Mouse (Mus musculus) activated CD4-positive, CD25-positive, alpha-beta regulatory T cell, adult 4 months (primary cell): ENCODE results near the gene Nadsyn1. TPM values are rescaled to one million over a fixed set of nuclear protein-coding genes. Genes with fewer than 3 reads are reported as not detected.
A peak's percentile ranks its signal among the peaks of the same experiment; 100 is the strongest.

Experiments
- ATAC-seq: one replicate; pipeline ENCODE4 v1.8.0; 2017
- polyA plus RNA-seq, 2 experiments: library from polyadenylated mRNA; unstranded; fragments of 100-300 nt; shearing (Covaris generic); gene quantifications; one replicate each; pipeline ENCODE4 v1.2.1; 2017

Nadsyn1 gene
- 10 to 100 TPM; 13.7 to 16.0 TPM for polyA plus RNA-seq

DNA sequence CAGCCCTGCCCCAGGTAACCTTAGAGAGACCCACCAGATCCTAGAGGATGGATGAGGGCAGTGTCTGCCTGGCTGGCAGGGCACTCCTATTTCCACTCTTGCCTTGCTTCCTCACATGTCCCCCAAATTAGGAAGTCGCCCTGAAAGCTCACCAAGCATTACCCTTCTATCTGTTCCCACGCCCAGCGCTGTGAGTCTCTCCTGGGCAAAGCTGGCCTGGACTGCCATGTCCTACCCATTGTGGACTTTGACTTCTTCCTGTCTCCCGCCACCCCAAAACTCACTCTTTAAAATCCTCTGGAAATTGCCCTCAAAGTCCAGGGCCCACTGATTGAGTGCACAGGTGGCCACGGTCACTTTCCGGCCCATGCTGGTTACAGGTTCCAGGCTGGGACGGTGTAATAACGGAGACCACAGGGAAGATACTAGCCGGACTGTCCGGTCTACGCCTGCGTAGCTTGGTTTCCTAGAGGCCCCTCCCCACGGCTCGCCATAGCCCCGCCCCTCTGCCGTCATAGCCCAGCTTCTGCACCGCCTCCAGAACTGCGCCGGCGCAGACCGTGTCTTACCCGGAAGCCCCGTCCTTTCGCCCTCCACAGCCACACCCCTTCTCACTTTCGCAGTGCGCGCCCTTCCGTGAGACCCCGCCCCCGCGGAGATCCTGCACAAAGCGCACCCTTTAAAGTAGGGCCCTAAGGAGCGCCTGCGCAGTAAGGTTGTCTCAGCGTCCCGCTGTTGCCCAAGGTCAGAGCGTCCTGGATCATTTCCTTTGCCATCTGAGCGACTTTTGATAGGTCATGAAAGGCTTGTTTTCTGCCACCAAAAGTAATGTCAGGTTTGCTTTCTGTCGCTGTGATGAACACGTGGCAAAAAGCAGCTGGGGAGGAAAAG lies at the start of gene Nadsyn1, which contains the start of gene Dhcr7:
Gene Nadsyn1, minus strand, starts transcription at position 475 of the 891 bp plus-strand sequence.
Gene Dhcr7, plus strand, starts transcription at position 771 of the 891 bp plus-strand sequence.
- peak; percentile 99 for ATAC-seq

DNA sequence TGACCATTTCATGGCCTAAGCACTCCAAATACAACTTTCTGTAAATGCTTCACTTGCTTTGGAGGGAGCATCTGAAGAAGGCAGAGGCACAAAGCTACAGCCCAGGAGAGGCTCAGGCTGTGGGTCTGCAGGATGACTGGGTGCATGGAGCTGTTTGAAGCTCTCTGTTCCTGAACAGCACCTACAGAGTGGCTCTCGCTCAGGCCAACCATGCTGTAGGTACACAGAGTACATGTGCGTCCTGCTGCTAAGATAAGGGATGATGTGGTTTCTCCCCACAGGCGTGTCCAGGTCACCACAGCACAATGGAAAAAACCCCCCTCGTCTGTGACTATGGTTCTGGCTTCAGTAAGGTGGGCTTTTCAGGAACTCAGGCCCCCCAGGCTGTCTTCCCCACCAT lies 46.2 kb upstream of the Nadsyn1 start:
- ATAC-seq, result no peak

DNA sequence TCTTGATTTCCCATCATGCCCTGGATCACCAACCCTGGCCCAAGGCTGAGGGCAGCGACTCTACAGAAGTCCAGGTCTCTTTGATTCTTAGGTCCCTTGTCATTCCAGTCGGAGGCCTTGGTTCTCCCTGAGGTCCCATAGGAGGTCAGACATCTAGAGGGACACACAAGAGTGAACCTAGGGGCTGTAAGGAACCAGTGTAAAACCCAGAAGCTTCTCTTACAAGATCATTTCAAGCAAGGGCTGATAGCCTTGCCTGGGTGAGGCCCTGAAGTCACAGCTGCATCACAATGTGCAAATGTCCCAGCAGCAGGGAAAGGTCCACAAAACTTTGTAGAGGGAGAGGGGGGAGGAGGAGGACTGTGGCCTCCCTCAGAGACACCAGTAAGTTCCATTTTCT lies 43.9 kb upstream of the Nadsyn1 start, which contains the start of gene Gm498:
Gene Gm498, plus strand, starts transcription at position 301 of the 400 bp plus-strand sequence.
- ATAC-seq, result no peak

DNA sequence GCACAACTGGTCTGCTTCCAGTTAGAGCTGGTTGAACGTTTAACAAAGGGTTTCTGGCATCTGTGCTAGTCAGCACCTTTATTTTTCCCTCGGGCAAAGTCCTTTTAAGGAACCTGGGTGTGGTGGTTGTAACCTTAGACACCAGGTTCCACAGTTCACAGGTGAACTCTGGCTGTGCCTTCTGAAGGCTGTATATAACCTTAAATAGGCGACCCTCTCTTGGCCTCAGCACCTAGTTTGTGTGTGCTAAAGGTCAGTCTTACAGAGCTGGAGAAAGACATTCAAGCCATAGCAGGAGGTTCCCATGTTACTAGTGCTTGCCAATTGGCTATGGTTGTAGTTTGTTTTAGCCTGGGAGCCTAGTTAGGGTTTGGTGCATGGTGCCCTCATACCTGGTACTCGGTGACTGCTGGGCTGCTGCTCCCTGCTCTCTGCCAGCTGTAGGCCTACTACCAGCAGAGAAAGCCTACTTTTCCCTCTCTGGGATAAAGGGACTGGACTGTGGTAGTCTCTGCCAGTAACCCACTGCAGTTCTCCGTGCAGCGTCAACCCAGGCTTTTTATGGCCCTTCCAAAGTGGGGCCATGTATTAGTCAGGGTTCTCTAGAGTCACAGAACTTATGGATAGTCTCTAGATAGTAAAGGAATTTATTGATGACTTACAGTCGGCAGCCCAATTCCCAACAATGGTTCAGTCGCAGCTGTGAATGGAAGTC lies 26.3 kb upstream of the Nadsyn1 start:
- no peak for ATAC-seq

DNA sequence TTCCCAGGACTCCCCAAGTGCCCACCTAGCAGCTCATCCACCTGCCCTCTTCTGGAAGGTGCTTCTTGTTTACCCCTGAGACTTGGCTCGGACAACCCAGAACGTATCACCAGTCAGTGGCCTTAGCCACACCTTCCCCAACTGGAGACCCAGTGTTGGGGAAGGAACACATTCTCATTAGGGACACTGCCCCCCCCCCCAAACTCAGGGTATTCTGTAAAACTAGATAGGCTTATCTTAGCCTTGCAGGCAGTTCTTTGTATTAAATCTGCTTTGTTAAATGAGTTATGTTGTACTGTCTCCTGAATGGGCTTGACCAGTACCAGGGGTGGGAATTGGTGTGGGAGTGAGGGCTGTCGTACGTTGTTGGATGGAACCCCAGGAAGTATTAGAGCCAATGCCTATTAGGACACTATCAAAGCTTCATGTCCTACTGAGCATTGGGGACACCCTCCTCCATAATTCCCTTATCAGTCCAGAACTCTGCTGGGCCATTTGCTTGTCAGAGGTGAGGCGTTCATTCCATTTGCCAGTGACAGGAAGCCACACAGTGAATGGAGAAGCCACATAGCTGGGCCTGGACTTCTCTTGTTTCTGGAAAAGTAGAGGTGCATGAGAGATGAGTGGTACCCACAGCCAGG lies 25.6 kb upstream of the Nadsyn1 start:
- no peak for ATAC-seq

DNA sequence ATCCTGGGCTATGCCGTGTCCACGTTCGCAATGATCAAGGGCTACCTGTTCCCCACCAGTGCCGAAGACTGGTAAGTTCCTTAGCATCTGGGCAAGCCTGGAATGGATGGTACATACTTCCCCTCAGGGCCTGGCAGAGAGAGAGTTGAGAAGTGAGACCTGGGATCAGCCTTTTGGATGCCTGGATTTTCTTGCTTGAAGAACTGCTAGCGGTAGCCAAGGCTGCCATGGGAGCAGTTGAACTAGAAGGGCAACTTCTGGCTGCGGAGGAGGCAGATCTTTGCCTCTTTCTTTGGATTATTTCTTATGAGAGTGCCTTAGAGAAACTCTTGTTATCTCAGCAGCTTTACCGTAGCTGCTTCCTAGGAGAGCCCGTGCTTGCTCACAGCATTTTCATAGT lies 18.7 kb upstream of the Nadsyn1 start:
- ATAC-seq, result no peak

DNA sequence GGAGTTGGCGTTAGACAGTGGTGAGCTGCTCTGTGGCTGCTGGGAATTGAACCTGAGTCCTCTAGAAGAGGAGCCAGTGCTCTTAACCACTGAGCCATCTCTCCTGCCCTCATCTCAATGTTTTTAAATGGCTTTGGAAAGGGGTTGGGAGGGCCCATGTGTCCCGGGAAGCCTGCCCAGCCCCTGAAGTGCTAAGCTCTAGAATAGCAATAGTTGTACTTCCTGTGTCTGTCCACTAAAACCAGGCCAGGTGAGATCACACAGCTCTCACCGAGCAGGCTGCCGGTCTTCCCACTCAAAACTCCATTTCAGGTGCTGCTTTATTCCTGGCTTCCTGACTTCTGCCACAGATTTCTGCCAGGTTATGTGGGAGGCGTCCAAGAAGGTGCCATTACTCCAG lies 17.5 kb upstream of the Nadsyn1 start:
- ATAC-seq, result no peak

DNA sequence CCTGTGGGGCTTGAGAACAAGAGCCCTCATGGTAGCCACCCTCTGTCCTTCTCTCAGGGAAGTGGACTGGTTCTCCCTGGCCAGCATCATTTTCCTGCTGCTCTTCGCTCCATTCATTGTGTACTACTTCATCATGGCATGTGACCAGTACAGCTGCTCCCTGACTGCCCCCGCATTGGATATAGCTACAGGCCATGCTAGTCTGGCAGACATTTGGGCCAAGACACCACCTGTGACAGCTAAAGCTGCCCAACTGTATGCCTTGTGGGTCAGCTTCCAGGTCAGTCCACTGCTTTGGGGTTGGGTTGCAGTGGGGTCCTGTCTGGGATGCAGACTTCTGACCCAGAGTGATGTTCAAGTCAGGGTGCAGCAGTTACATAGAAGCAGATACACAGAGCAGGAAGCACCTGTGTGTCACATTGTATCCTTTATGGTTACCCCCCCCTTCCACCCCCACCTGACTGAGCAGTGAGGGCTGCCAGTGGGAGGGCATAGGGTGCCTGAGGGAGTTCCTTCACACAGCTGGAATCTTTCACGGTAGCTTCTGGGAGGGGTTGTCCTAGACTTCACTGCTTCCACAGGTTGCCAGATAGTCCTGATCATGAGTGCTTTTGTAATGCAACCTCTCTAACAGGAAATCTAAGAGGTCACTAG lies 15.2 kb upstream of the Nadsyn1 start:
- no peak for ATAC-seq

DNA sequence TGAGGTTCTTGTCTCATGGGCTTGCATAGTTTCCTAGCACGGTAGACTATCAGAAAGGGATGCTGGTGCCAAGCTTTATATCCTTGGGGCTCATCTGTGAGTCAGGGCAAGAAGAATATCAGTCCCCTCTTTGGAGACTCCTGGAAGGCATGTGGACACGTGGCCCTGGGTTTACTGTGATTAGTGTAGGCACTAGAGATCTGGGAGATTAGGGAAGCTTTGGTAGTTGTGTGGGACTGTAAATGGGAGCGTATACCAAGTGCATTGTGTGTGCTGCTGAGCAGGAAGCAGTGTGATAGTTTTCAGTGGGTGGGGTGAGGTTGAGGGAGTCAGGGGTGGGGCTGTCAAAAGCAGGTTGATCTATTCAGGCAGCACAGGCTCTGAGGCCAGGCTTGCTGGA lies 12.3 kb upstream of the Nadsyn1 start:
- ATAC-seq, result no peak

DNA sequence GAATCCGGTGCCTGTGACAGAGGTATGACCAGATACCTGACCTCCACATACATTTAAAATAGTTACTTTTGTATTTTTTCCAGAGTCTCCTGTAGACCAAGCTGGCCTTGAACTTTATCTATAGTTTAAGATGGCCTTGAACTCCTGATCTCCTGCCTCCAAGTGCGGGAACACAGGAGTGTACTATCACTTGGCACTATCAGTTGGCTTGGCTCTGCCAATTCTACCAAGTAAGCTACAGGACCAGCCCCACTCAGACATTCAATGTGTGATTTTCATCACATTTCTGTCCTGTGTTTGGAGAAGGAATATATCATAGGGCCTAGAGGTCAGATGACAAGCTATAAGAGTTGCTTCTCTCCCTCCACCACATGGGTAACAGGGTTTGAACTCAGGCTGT lies 11.7 kb upstream of the Nadsyn1 start:
- ATAC-seq, result no peak

DNA sequence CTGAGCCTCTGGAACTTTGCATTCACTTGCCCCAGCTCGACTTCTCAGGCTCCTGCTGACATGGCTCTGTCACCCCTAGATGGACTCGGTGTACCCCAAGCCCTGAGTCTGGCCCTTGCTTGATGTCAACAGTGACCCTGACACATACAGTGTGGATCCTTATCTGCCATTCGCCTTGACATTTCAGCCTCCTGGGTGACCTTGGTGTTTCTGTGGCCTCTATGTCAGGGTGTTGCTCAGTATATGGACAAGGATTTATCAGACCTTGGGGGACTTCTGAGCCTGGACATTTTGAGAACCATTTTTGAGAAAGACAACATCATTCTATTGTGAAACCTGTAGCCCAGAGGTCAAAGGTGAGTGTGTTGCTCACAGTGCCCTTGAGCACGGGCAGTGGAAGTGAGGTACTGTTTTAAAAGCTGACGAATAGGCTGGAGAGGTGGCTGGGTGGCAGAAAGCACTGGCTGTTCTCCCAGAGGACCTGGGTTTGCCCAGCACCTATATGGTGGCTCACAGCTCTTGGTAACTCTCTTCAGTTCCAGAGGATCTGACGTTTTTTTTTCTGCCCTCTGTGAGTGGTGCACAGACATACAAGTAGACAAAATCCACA lies 11.0 kb upstream of the Nadsyn1 start:
- no peak for ATAC-seq

DNA sequence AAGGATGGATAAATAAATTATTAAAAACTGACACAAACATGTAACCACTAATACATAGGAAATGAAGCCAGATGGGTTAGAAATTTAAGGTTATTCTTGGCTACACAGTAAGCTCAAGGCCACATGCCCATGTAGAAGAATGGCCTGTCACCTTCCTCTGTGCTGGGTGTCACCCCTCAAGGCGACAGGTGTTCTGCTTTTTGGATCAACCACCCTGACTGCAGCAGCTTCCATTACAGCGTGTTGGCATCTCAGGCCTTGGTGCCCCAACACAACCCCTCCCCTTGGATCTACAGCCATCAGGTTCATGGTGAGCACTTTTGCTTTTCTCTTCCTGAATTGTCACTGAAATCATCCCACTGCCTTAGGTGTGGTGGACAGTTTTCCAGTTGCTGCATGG lies 10.0 kb upstream of the Nadsyn1 start:
- ATAC-seq, result no peak

DNA sequence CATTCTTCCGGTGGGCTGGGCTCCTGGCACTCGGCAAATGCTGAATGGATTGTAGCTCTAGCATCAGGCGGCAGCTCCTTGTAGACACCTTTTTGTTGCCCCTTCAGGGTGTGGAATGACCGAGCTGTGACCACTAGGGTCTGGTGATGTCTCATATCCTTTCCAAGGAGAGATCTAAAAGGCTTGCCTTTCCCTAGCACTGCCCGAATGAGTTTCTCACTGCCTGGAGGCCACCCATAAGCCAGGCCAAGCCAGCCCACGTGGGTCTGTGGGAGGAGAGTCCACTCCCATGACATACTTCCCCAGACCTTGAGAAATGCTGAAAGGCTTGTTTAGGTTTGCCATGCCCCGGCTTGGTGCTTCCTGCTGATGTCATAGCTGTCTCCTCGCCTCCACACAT lies 9.5 kb upstream of the Nadsyn1 start:
- ATAC-seq, result no peak

DNA sequence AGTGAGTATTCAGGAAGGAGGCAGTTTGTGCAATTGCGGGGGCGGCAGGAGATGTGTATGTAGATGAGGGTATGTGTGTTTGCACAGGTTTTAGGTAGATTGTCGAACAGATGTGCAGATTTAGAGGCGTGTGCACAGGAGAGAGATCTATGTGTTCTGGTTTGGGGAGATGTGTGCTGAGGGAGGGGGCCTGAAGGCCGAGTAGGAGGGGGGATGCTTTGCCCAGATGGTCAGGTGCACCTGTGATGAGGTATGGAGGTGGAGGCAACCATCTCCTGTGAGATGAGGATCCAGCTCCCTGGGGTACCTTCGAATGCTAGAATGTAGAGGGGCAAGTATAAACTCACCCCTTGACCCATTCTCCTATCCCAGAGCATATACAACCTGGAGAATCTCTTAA lies 7.8 kb upstream of the Nadsyn1 start:
- peak; percentile 38 for ATAC-seq

DNA sequence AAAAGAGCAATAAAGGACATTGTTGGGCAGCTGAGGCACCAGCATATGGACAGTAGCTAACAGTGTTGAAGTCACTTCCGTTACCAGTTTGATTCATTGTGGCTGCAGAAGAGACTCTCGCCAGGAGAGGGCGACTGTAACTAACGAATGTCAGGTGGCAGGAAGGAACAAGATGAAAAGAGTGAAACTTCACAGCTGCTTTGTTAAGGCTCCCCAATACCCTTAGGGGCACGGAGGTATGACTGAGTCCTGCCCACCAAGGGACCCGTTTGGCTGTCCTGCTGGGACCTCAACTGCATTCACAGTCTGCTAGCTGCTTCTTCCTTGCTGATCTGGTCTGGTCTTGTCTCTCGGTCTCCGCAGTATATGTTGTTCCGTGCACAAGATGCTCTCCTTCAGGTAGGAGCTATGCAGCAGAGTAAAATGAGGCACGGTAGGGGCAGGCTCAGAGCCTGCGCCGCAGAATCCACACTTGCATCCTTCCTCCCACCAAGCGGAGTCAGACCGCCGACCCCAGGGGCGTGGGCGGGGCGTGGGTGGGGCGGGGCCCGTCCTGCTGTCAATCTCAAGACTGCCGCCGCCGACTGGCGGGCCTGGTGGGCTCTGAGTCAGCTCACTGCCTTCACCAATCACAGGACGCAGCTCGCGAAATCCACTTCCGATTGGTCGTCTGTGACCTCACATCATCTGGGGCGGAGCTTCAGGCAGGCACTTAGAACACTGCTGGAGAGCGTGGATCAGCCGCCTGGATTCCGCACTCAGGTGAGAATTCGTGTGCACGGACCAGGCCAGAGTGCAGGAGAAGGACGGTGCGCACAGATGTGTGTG lies 7.1 kb upstream of the Nadsyn1 start:
- ATAC-seq, result peak; percentile 95

DNA sequence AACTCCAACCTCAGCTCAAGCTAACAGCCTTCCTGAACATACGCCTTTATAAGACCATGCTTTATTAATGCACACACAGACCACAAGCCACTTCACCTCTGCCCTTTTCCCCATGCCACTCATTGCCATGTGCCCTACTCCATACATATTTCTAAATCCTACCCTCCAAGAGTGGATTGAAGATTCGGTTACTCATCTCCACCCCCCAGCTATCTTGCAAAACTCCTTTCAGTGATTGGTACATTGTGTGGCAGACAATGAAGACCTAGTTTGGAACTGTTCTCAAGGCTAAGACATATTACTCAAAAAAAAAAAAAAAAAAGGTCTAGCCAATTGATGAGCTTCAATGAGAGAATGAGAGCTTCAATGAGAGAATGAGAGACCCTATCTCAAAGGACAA lies 4.3 kb upstream of the Nadsyn1 start:
- ATAC-seq, result no peak

DNA sequence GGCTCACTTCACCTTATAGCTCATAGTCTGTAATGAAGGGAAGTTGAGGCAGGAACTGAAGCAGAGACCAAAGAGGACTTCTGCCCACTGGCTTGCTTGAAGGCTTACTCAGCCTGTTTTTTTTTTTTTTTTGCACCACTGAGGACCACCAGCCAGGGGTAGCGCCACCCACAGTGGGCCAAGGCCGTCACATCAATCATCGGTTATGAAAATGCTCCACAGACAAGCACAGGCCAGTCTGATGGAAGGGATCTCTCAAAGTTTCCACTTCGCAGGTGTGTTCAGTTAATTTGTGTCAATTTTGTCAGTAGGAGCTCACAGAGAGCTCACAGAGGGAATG lies 587 bp upstream of the Nadsyn1 start:
- no peak for ATAC-seq

DNA sequence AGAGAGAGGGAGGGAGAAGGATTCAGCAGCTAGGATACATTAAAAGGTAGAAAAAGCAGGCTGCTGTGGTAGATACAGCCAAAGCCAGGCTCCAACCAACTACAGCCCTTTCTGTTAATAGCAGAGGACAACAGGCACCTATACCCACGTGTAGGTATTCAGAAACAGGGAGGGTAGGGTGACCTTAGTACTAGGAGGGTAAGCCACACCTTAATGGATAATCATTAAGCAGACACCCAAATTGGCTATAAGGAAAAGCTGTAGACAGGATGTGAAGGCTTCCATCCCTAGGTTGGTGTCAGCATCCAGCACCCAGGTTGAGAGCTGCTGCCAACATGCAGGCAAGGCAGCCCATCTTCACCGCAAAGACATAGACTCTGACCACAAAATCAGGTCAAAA lies 1.4 kb downstream of the Nadsyn1 start:
- no peak for ATAC-seq

DNA sequence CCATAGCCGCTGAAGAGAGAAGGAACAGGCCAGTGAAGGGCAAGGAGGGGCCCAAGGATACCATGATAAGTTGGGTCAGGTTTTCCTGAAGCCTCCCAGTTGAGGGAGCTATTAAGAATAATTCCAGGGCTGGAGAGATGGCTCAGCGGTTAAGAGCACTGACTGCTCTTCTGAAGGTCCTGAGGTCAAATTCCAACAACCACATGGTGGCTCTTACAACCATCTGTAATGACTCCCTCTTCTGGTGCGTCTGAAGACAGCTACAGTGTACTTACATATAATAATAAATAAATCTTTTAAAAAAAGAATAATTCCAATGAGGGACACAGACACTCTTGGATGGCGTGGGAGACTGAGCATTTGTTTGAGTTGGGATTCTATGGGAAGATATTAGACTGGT lies 3.4 kb downstream of the Nadsyn1 start:
- no peak for ATAC-seq

DNA sequence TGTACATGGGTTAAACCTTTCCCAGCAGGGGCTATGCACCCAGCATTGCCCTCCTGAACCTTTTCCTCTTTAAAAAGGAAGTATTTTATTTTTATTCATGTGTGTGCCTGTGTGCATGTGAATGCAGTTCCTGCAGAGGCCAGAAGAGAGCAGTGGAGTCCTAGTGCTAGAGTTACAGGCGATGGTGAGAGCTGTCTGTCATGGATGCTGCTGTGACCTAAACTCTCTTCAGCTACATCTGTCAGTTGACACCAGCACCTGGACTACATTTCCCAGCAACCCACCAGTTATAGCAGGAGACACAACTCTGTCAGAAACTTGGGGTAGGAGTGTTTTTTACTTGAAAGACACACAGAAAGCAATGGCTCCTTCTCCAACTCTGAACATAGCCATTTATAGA lies 13.7 kb downstream of the Nadsyn1 start:
- no peak for ATAC-seq

DNA sequence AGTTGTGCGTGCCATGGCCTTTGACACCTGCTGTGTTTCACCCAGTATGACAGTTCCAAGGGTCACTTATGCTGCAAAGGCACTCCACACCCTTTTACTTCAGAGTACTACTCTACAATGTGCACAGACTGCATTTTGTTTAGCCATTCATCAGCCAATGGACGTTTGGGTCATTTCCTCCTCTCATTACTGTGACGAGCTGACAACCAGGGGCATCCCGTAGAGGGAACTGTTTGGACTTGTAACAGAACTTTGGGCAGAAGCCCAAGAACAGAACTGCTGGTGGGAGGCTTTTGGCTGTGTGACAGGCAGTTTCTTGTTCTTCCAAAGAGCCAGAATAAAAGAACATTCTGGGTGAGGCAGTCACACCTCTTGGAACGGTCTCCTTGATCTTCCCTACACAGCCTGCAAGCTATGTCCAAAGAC lies 17.4 kb downstream of the Nadsyn1 start:
- no peak for ATAC-seq
